Mouse (Mus musculus): ENCODE measurements around the gene Sez6.

Sez6 gene

GRCm38 (mm10) chr11:77906097-77906687 is 24.4 kb upstream of the Sez6 start:
- no peak for DNase-seq (ENCODE audit: low read depth, low spot score)

DNA sequence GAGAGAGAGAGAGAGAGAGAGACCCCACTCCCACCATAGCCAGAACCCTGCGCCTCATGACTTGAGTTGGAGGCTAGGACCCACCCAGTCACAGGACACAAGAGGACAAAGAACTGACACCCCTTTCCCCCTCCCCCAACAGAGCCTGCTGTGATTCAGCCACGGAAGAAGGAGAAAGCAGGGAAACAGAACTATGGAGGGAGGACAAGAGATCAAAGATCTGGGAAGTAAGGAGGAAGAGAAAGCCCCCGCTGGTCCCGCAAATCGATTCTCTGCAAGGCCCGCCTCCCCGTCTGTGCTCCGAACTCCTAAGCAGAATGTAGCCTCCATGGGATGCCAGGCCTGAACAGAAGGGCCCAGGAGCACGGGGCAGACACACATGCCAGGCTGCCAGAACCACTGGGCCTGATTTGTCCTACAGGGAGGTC is 23.8 kb upstream of the Sez6 start:
- DNase-seq (ENCODE audit: low read depth, low spot score) = no peak

DNA sequence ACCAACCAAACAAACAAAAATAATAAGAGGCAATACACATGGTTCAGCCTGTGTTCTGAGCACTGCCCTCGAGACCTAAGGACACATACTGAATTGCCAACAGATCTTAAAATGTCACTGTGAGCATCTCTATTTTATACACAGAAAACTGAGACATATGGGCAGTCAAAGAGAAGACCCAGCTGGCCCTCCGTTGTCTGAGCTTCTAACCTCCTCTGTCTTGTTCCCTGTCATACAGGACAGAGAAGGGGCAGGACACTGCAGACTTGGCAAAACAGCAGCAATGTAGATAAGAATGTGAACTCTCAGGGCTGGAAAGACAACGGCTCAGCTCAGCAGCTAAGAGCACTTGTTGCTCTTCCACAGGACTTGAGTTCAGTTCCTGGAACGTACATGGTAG is 22.1 kb upstream of the Sez6 start:
- DNase-seq (ENCODE audit: low read depth, low spot score) = no peak

DNA sequence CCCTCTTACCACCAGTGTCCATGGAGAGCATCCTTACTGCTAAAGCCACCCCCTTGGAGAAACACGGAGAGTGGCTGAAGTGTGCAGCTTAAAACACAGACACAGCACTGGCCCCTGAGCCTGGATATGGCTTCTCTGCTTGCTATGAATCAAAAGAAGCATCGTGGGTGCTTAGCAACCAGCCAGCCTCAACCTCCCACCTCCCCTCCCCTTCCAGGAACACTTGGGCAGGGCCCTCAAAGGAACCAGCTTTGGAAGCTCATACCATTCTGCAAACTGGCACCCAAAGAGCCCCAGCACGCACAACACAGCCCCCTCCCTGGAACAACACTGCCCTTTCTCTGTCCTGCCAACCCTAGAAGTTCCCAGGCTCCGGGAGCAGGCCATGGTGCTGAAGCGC is 21.2 kb upstream of the Sez6 start:
- no peak for DNase-seq (ENCODE audit: low read depth, low spot score)

GRCm38 (mm10) chr11:77909776-77910175 is 20.8 kb upstream of the Sez6 start:
- no peak for DNase-seq (ENCODE audit: low read depth, low spot score)

DNA sequence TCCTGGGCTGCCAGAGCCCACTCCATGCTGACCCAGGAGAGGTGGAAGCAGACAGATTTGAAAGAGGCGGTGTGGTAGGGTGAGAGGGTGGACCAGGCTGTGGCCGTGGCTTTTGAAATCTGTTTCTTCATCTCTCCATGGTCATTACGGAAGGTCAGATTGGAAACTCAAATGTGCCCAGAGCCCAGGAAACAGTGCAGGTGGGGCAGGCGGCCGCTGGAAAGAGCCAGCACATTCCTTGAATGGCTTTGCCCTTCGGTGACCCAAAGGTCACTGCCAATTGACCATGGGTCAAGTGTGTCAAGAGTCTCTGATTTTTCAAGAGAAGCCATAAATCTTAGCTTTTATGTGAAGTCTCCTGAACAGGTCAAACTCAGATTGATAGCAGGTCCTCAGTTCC is 17.1 kb upstream of the Sez6 start:
- no peak for DNase-seq (ENCODE audit: low read depth, low spot score)

DNA sequence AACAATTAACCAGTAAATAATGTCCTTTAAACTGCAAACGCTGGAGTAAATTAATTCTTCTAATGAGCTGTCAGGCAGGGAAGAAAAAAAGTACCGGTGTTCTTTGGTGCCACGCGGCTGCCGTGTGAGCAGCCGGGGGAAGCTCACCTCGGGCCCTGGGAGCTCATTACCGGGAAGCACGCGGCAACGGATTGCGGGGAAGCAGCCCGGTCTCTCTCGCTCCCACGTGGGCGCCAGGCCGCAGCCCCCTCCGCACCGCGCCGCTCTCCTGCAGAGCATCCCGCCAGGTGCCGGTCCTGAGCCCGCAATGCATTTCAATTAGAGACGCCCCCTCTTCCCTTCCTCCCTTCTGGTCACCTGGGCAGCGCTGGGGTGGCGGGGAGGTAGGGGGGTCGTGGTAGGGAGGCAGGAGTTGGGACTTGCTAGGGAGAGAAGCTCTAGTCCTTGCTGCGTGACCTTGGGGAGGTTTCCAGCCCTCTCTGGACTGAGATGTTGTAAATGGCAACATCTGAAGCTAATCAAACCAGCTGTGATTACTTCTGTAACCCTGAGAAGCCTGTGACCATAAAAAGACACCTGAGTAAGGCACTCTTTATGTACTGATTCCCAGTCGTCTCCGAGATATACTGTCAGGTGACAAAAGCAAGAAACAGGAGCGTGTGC is 15.9 kb upstream of the Sez6 start:
- no peak for DNase-seq (ENCODE audit: low read depth, low spot score)

DNA sequence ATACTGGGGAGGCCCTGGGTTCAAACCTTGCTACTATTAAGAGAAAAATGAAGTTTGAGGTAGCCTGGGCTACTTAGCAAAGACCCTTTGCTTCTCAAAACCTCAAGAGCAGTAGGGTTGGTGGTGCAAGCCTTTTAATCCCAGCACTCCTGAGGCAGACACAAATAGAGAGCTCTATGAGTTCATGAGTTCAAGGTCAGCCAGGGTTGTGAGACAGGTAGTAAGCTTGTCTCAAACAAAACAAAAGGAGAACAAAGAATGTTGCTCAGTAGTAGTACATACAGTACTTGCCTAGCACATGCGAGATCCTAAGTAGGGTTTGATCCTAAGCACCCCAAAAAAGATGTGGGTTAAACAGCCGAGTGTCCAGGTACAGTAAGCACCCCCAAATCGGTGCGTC is 13.9 kb upstream of the Sez6 start:
- DNase-seq (ENCODE audit: low read depth, low spot score) = no peak

GRCm38 (mm10) chr11:77917166-77917565 is 13.4 kb upstream of the Sez6 start:
- no peak for DNase-seq (ENCODE audit: low read depth, low spot score)

GRCm38 (mm10) chr11:77923285-77923684 is 7.3 kb upstream of the Sez6 start:
- no peak for DNase-seq (ENCODE audit: low read depth, low spot score)

DNA sequence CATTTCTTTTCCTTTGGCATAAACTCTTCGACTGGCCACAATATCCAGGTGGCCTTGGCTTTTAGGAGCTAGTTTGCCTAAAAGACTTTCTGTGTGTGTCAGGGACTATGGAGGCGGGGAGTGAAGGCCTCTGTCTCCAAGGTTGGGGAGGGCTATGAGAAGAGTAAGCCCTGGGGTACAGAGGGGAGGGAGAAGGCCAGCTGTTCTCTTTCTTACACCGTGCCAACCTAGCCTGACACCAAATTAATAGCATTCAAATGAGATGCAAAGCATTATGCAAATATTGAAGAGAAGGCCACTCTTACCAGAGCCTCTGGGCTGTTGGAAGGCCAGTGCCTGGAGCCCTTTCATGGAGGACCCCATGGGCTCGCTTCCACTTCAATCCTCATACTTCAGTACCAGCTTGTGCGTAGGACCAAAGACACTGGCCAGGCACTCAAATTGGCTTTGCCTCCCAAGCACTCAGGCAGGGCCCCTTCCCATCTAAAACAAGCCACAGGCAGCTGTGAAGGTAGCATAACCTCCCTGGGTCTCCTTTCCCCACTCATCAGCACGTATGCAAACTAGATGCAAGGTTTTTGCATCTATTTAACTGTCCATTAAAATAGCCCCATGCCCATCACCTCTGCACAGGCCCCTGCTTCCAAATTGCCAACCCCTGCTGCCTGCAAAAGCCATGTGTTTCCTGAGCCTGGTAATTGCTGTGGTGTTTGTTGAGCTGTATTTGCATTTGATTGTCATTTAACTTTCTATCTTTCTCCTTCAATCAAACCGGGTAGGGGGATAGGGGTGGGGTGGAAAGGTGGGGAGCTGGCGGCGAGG is 4.6 kb upstream of the Sez6 start:
- DNase-seq (ENCODE audit: low read depth, low spot score) = no peak

DNA sequence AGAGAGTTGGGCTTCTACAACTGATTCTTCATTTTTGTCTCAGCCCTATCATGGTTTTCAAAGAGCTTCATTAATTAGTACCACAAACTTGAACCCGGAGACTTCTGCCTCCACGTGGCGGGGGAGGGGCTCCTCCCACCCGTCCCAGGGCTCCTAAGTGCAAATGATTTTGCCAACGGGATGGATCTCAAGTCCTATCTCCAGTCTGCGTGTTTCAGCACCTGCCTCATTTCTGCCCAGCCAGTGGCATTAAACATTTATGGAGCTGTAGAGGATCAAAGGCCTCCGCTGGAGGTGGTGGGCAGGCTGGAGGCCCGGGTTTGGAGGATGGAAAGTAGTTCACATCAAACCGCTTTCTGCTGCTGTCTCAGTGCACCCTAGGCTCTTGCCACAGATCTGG is 3.9 kb upstream of the Sez6 start:
- DNase-seq (ENCODE audit: low read depth, low spot score) = no peak

DNA sequence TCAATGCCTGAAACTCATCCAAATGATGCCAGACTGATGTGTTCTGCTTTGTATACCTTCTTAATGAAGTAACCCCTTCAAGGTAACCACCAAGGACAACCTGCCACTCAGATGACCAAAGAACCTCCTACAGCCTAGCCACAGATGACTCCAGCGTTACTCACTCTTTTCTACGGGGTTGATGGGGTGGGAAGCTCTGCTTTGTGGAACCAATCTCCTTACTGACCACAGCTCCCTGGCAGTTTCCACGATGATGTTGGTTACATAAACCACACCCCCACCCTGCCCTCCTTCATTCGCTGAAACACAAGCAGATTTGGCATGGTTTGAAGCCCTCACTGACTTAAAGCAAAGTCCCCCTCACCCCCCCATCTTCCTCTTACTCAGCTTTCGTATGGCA is 2.8 kb upstream of the Sez6 start:
- DNase-seq (ENCODE audit: low read depth, low spot score) = no peak

- no peak for DNase-seq (ENCODE audit: low read depth, low spot score)
Observed at GRCm38 (mm10) chr11:77931541-77932433, 1.2 kb downstream of the Sez6 start.

DNA sequence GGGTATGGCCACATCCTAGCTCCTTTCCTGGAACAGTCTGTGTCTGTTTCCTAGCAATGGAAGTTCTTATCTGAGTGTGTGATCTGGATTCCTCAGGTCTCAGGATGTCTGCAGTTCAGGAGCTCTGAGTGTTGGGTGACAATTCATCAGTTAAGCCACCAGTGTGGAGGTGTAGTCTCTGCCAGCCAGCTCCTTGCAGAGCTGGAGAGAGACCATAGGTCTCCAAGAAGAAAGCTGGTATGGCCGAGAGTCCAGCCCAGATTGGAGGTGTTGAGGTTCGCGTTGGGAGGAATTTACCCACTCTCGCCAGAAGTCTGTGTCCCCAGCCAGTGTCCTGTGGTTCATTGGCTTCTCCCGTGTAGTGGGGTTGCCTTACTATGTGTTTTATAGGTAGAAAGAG is 2.0 kb downstream of the Sez6 start:
- no peak for DNase-seq (ENCODE audit: low read depth, low spot score)

GRCm38 (mm10) chr11:77934111-77934521 is 3.5 kb downstream of the Sez6 start:
- DNase-seq (ENCODE audit: low read depth, low spot score) = no peak

DNA sequence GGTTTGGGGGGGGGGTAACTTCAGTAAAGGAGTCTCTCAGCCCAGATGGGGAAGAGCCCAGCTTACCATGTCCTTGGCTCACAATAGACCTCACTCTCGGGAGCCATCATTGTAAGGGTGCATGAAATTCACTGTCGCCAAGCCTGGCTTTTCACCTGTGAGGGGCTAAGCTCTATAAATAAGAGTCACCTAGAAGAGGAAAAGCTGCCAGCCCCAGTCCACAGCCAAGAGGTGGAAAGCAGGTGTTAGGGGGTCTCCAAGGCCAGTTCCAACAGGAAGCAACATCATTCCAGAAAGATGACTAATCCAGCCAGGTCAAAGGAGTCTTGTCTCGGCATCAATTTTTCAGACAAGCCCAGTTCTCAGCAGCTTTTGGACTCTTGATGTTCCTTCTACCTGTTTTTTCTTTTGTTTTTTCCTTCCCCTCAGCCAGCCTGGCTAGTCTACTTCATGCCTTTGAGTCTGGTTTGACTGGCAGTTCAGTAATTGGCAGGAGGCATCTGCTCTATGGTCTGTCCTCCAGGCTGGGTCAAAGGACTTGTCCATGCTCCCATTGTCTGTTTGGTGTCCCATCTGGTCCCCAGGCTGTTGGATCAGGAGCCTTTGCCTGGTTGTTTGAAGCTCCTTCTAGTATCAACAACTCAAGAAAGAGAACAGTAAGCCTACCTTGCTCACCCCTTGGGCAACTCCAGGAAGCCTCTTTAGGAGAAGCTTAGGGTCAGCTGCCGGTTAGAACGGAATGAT is 4.1 kb downstream of the Sez6 start:
- DNase-seq (ENCODE audit: low read depth, low spot score) = no peak

DNA sequence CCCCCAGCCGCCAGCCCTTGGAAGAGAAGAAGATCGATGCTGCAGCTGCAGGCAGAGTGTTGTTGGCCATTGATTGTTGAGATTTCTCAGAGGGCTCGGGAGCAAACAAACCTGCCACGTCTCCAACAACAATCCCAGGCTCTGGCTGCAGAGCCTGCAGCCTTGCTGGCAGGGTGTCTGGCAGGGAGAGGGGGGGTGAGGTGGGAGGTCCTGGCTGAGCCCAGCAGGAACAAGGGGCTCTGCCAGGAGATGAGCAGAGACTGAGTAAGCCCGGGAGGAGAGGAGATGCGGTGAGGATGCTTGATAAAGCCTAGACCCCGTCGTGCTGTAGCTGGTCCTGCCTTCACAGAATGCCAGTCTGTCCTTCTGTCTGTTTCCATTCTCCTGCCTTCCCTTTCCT is 6.2 kb downstream of the Sez6 start:
- no peak for DNase-seq (ENCODE audit: low read depth, low spot score)

GRCm38 (mm10) chr11:77937649-77938410 is 7.2 kb downstream of the Sez6 start:
- no peak for DNase-seq (ENCODE audit: low read depth, low spot score)

DNA sequence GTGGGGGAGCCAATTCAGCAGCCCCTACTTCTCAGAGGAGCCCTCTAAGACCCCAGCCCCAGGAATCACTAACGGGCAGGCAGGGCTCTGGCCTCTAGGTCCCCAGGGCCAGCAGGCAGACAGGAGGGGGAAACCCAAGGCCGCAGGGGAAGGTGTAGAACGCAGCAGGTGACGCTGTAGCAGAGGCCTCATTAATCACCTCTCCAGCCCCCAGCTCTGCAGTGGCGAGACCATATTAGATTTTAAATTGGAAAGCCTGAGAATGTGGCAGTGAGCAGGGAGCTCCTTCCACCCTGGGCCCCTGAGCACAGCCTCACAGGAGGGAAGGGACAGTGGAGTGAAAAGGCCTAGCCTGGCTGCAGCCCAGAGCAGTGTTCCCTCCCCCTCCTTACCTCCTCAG is 11.6 kb downstream of the Sez6 start:
- DNase-seq (ENCODE audit: low read depth, low spot score) = no peak

Measured in embryo, embryonic 11.5 days (tissue).